Mouse (Mus musculus) liver, embryonic 14.5 days (tissue): ENCODE measurements around the gene Polr3b. TPM values are rescaled to one million over a fixed set of nuclear protein-coding genes. Genes with fewer than 3 reads are reported as not detected.

Source experiments
- ATAC-seq: fragments of 200-750 bp; cut with Nextera tagmentation; 2 replicates; pipeline ENCODE4 v1.8.0; 2017; ENCODE audit warnings: moderate number of reproducible peaks, mild to moderate bottlenecking, moderate library complexity; ENCODE audit not compliant: insufficient read depth
- DNase-seq, 3 experiments: peaks; one replicate each; pipeline ENCODE4 v3.0.0-alpha.2; 2012 to 2013; ENCODE audit warnings: low read depth in 3 of 3, low spot score in 3 of 3
- H3K27ac ChIP-seq: fragments of 300-500 bp; sonication (generic); 2 replicates; pipeline ENCODE4 v1.5.1; 2014; ENCODE audit warnings: moderate library complexity, mild to moderate bottlenecking, control low read depth, inconsistent platforms
- H3K27me3 ChIP-seq: fragments of 300-500 bp; sonication (generic); 2 replicates; pipeline ENCODE4 v1.6.1; 2014; ENCODE audit warnings: mild to moderate bottlenecking, low read length, moderate library complexity; ENCODE audit not compliant: control insufficient read depth, insufficient read depth
- H3K36me3 ChIP-seq: fragments of 300-500 bp; sonication (generic); replicated peaks from 2 replicates; pipeline ENCODE4 v1.6.1; 2014; ENCODE audit warnings: low read depth; ENCODE audit not compliant: control insufficient read depth, insufficient read depth
- H3K4me1 ChIP-seq, 2 experiments: fragments of 200-500 bp in 1 of 2; fragments of 300-500 bp in 1 of 2; sonication (generic) in 1 of 2; replicated peaks; 2 replicates each; pipeline ENCODE4 v1.6.1; 2012 to 2014; ENCODE audit warnings: antibody characterized with exemption in 1 of 2, inconsistent platforms in 1 of 2, low read length in 1 of 2; ENCODE audit not compliant: control insufficient read depth in 2 of 2, insufficient read depth in 2 of 2
- H3K4me2 ChIP-seq: fragments of 300-500 bp; sonication (generic); 2 replicates; pipeline ENCODE4 v1.6.1; 2014; ENCODE audit warnings: low read depth, mild to moderate bottlenecking, control low read depth, moderate library complexity
- H3K4me3 ChIP-seq, 2 experiments: fragments of 200-500 bp in 1 of 2; fragments of 300-500 bp in 1 of 2; sonication (generic) in 1 of 2; 2 replicates each; pipeline ENCODE4 v1.5.1; 2012 to 2014; ENCODE audit warnings: low read depth in 2 of 2, low read length in 2 of 2, mild to moderate bottlenecking in 2 of 2, control low read depth in 1 of 2, inconsistent platforms in 1 of 2, moderate library complexity in 1 of 2; ENCODE audit not compliant: insufficient read depth in 1 of 2
- H3K9ac ChIP-seq: fragments of 300-500 bp; sonication (generic); replicated peaks from 2 replicates; pipeline ENCODE4 v1.6.1; 2014; ENCODE audit warnings: mild to moderate bottlenecking, control low read depth, moderate library complexity
- H3K9me3 ChIP-seq: fragments of 300-500 bp; sonication (generic); 2 replicates; pipeline ENCODE4 v1.6.1; 2016; ENCODE audit warnings: low read length, mixed read lengths; ENCODE audit not compliant: control insufficient read depth
- CTCF ChIP-seq: IDR thresholded peaks from 2 replicates; pipeline ENCODE4 v1.5.1; 2016; ENCODE audit warnings: antibody characterized with exemption, low read depth, control low read depth
- EP300 ChIP-seq: IDR thresholded peaks from 2 replicates; pipeline ENCODE4 v1.6.1; 2016; ENCODE audit warnings: antibody characterized with exemption, low read depth
- WGBS: fragments of 180-500 bp; shearing (Covaris S2); extraction: QIAGEN DNeasy Blood & Tissue Kit; methylation state at CpG from one replicate; pipeline ENCODE4 v1.1.7; 2014; ENCODE audit not compliant: insufficient replicate concordance; 5-methylcytosine and 5-hydroxymethylcytosine counted together
- polyA plus RNA-seq, 2 experiments: library from polyadenylated mRNA; depleted of rRNA in 1 of 2; stranded (reverse) in 1 of 2; unstranded in 1 of 2; fragments of >200 nt; fragmentation: Nextera tagmentation in 1 of 2; extraction: Ambion mirVana in 1 of 2; gene quantifications; 2 replicates each; pipeline versions ENCODE4 v1.2.1 to v1.2.3; 2012 to 2014

Polr3b gene
- polyA plus RNA-seq, 2 experiments, result 3.7 to 5.8 TPM

DNA sequence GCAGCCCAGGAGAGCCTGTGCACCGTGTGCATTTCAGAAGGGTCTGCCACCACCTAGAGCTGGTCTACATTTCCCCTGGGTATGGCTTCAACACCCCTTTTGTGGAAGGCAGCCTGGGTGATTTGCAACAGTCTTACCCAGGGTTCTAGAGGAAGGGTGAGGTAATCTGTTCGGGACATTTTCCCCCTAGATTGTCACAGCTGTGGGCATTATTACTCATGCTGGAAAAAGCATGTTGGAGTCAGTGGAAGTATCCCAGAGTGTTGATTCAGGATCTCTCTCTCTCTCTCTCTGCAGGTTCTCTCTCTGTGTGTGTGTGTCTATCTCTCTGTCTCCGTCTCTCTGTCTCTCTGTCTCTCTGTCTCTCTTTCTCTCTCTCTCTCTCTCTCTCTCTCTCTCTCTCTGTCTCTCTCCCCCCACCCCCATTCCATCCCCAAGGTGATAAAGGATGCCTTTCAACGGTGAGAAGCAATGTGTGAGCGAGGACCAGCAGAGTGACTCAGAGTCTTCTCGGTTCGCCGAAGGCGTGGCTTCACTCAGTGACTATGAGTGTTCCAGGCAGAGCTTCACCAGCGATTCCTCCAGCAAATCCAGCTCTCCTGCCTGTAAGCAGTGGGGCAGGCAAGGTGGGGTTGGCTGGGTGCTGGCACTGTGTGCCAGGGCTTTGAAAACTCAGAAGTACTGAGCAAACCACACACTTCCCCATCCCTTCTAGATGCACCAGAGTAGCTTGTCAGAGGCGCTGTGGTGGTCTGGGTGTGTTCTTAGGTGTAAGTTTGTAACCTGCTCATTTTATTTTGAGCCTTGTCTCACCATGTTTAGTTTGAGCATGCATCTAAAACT is 37.4 kb upstream of the Polr3b start:
- WGBS, result 42% methylated on average over 11 of the region's 11 CpGs

DNA sequence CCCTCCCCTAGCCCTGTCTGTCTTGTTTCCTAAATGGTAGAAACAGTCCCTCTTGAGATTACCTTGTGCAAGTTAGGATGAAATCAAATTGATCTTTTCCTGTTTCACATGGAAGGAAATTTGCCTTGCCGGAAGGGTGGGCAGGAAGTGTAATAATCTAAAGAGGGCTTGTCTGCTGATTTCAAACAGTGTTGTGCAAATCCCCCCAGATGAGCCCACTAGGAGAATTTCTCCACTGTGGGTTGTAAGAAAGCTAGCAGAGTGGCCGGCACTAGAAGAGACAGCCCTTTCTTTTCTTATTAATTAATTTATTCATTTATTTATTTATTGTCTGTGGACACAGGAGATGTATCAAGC is 36.8 kb upstream of the Polr3b start:
- no peak overlapping the region for H3K4me2 ChIP-seq
- no peaks in the 10 kb centered on the region for H3K36me3 ChIP-seq
- DNase-seq (no peak), ATAC-seq (no peak)
- H3K27me3 ChIP-seq, result no peaks in the 10 kb centered on the region
- TF ChIP-seq EP300, result no peak
- TF ChIP-seq CTCF, result no peak
- H3K27ac ChIP-seq, result no peak overlapping the region
- H3K9ac ChIP-seq, result no peak overlapping the region
- 34% methylated on average over 2 of the region's 2 CpGs for WGBS
- H3K4me1 ChIP-seq, result peaks cover 0 to 5% of the 10 kb centered on the region in 2 experiments; a peak in 1 of 4 replicates
- no peaks in the 10 kb centered on the region for H3K9me3 ChIP-seq
- no peak overlapping the region for H3K4me3 ChIP-seq

More for the DNA sequence above, 37.4 kb upstream of the Polr3b start:
- H3K27me3 ChIP-seq, result no peaks in the 10 kb centered on the region
- no peak for ATAC-seq
- H3K27ac ChIP-seq, result no peak overlapping the region
- H3K4me2 ChIP-seq, result no peak overlapping the region
- H3K4me3 ChIP-seq, result no peak overlapping the region
- H3K9ac ChIP-seq, result no peak overlapping the region
- DNase-seq, result no peak
- TF ChIP-seq CTCF (no peak), EP300 (no peak)
- H3K4me1 ChIP-seq, result peaks cover 0 to 5% of the 10 kb centered on the region in 2 experiments; a peak in 1 of 4 replicates
- H3K9me3 ChIP-seq, result no peaks in the 10 kb centered on the region
- no peaks in the 10 kb centered on the region for H3K36me3 ChIP-seq

DNA sequence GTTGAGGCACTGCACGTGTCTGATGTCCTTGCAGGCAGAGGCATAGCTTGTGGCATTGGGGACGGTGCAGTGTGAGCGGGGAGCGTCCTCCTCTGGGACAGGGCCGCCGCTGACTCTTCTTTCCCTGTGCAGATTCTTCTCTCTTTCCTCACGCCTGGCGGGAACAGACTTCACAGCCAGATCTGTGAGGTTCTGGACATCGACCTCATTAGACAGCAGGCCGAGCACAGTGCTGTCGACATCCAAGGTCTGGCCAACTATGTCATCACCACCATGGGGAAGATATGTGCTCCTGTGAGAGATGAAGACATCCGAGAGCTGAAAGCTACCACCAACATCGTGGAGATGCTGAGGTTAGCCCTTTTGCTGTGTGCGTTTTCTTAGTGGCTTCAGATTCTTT is 31.1 kb upstream of the Polr3b start:
- Histone ChIP-seq H3K27ac (no peak overlapping the region), H3K27me3 (no peaks in the 10 kb centered on the region), H3K9ac (no peak overlapping the region), H3K4me3 (no peak overlapping the region), H3K4me1 (no peaks in the 10 kb centered on the region), H3K36me3 (no peaks in the 10 kb centered on the region; the same call in 1 of the 2 replicates), H3K4me2 (no peak overlapping the region), H3K9me3 (no peaks in the 10 kb centered on the region)
- ATAC-seq (no peak), DNase-seq (no peak)
- 65% methylated on average over 14 of the region's 14 CpGs for WGBS
- TF ChIP-seq EP300 (no peak), CTCF (no peak)

DNA sequence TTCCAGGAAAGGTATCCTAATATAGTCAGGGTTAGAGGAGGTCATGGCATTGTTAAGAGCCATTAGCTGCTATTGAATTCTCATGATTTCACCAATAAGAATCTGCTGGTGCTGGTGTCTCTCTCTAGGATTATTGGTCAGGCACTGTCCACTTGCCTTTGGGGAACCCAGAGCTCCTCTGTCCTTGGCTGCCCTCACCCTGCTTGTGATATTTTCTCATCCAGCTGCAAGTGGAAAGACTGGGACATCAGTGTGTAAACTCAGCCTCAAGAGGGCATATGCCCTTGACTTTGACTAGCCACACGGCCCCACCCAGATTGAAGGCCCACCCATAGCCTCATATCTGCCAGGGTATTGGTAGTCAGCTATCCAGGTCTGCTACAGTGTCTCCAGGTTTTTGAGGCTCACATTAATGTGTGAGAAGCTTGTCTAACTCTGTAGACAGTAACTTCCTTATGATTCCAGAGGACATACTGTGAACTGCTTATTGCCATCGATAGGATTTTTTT is 30.4 kb upstream of the Polr3b start:
- TF ChIP-seq EP300 (no peak), CTCF (0 out of 2 replicates have a peak, but pooled peaks have one; percentile 3)

DNA sequence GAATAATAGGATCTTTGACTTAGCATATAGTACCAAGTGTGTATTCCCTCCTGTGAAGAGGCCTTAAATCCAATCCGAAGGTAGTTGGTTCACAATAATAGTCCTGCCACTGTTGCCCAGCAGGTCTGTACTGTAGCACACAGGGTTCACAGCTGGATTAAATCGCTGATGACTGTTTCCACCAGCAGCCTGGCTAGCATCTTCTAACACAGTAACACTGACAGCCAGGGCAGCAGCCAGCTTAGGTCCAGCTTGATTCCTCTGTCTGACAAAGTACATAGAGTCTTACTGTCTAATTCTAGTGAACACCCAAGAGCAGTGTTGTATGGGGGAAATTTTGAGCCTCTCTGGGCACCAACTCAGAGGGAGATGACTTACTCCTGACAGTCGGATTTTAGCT is 29.3 kb upstream of the Polr3b start:
- H3K9me3 ChIP-seq, result no peaks in the 10 kb centered on the region
- H3K27me3 ChIP-seq, result no peaks in the 10 kb centered on the region
- no peak overlapping the region for H3K27ac ChIP-seq
- WGBS, result 55% methylated on average over 3 of the region's 3 CpGs
- no peaks in the 10 kb centered on the region; the same call in 1 of the 2 replicates for H3K36me3 ChIP-seq
- no peak for ATAC-seq
- H3K4me1 ChIP-seq, result no peaks in the 10 kb centered on the region
- H3K9ac ChIP-seq, result no peak overlapping the region
- H3K4me2 ChIP-seq, result no peak overlapping the region
- DNase-seq, result no peak
- TF ChIP-seq CTCF, result no peak
- no peak for TF ChIP-seq EP300
- H3K4me3 ChIP-seq, result no peak overlapping the region

More for the DNA sequence above, 30.4 kb upstream of the Polr3b start:
- no peak overlapping the region for H3K9ac ChIP-seq
- 74% methylated on average over 2 of the region's 2 CpGs for WGBS
- H3K4me2 ChIP-seq, result no peak overlapping the region
- no peak for DNase-seq
- no peaks in the 10 kb centered on the region; the same call in 1 of the 2 replicates for H3K36me3 ChIP-seq
- no peak overlapping the region for H3K4me3 ChIP-seq
- H3K9me3 ChIP-seq, result no peaks in the 10 kb centered on the region
- ATAC-seq, result no peak
- H3K27ac ChIP-seq, result no peak overlapping the region
- H3K4me1 ChIP-seq, result no peaks in the 10 kb centered on the region
- no peaks in the 10 kb centered on the region for H3K27me3 ChIP-seq
